Mouse (Mus musculus) adrenal gland, postnatal 10 days (tissue): ENCODE data around the gene Ak6. TPM values are rescaled to one million over a fixed set of nuclear protein-coding genes. Genes with fewer than 3 reads are reported as not detected.

Source experiments
- DNase-seq: peaks from one replicate; pipeline ENCODE4 v3.0.0; 2021; ENCODE audit warnings: mixed read lengths
- total RNA-seq, 2 experiments: library from RNA; stranded (reverse); gene quantifications; 2 replicates each; pipeline ENCODE4 v1.2.3; 2021

Gene Ak6
- total RNA-seq, 2 experiments from 2014 or later: 75.2 to 80.4 TPM

DNA sequence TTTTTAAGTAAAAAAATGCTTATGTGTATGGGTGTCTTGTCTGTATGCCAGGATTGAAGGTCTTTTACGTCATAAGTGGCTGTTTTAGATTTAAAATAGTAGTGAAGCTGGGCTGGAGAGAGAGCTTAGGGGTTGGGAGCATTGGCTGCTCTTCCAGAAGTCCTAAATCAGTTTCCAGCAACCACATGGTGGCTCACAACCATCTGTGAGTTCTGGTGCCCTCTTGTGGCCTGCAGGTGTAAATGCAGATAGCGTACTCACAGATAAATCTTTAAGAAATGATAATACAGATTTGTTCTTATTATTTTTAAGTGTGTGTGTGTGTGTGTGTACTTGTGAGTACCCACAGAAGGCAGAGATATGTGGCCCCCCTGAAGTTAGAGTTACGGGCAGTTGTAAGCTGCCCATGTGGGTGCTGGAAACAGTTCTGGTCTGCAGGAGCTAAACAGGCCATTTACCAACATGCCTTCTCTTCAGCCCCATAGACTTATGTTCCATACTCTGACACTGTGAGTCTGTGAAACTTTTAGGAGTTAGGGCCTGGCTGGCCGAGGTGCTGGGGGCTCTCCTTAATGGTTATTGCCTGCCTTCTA is 9.2 kb downstream of the Ak6 start:
- peak; percentile 71 for DNase-seq

DNA sequence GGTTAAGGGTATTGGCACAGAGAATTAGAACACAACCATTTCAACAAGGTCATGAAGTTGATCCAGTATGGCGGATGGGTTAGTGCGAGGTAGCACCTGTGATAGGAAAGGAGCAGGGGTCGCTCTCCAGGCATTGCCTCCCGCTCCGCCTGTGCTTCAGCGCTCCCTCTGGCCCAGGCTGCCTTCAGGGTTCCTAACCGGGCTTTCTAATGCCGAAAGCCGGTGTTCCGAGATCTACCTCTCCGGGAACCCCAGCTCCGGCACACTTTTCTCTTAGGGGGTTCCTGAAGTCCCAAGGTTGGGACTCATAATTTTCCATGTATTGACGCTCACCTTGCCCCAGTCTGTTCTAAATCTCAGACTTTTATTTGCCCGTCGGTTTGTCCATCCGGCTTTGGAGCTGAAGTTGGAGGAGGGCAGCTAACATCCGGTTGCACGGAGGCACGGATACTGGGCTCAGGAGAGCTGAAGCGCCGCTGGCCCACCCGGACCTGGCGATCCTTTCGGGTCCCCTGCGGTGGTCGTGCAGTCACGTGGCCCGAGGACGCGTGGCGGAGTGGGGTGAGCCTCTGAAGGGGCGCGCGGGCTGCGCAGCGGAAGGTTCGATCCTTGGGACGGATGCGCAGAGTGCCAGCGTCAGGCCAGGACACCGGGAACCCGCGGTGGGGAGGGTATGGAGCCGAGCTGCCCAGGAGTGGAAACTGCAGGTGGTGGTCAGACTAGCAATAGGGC is 18.7 kb downstream of the Ak6 start, which contains the start of gene Ccdc125:
Gene Ccdc125, plus strand, starts transcription at position 427 of the 732 bp plus-strand sequence.
- DNase-seq: peak; percentile 55

DNA sequence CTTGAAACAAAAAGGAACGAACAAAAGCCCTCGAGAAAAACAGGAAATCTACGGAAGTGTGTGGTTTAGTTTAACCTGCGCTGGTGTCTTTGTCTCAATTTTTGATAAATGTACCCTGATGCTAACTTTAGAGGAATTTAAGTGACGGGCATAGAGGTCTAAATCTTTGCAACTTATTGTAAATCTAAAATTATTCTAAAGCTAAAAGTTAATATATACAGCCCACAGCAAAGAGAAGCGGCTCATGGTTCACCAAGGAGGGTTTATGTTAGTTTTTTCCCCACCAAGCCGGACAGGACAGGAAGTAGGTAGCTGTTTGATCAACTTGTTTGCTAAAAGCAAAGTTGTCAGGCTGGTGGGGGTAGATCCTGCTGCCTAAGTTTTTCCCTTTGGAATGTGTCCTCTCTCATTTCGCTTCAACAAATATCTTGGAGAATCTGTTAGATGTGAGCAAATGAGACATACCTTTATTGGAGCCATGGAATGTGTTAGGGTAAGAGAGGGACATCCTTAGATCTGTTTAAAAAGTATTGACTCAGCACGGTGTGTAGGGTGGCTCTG is 19.5 kb downstream of the Ak6 start:
- DNase-seq: no peak

GRCm38 (mm10) chr13:100675936-100676635 is 25.3 kb downstream of the Ak6 start:
- peak; percentile 44 for DNase-seq

DNA sequence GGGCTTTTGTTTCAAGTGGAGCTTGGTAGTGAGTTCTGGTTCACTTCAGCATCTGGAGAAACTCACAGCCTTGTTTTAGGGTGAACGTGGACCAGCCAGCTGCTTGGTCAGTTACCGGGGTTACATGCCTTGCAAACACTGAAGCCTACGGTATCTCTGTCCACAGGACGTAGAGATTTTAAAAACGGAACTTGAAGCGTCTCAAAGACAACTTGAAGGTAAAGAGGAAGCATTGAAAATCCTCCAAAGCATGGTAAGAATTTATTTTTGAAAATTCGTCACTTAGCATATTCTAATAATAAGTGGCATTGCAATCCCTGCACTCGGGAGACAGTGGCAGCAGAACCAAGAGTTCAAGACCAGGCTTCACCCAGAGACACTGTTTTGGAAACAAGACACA is 30.8 kb downstream of the Ak6 start:
- DNase-seq: no peak

DNA sequence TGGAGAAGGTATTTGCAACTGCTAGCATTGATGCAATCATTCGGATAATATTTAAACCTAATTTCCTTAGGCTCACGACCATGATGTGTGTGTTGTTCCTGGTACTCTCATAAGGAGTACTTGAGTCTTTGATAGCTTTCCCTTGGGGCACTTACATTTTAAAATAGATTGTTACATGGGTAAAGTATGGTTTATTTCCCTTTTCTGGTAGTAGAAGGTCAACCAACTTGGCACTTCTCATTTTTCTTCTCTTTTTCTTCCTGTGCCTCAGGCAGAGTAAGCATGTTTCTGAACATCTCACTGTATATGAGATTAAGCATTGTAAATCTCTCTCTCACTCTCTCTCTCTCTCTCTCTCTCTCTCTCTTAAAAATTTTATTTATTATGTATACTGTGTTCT is 32.1 kb downstream of the Ak6 start:
- DNase-seq: no peak

DNA sequence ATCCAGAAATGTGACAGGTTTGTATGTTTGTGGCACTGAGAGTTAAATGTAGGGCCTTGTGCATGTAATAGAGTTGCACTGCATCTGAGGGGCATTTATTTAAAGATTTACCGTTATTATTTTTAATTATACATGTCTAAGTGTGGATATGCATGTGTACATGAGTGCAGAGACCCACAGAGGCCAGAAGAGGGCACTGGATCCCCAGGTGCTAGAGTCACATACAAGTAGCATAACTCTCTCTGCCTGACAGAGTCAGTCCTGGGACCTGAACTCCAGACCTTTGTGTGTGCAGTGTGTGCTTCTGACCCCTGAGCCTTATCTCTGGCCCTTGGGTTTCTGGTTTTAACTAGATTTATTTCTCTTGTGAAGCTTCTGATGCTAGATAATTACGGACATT is 33.6 kb downstream of the Ak6 start:
- no peak for DNase-seq

DNA sequence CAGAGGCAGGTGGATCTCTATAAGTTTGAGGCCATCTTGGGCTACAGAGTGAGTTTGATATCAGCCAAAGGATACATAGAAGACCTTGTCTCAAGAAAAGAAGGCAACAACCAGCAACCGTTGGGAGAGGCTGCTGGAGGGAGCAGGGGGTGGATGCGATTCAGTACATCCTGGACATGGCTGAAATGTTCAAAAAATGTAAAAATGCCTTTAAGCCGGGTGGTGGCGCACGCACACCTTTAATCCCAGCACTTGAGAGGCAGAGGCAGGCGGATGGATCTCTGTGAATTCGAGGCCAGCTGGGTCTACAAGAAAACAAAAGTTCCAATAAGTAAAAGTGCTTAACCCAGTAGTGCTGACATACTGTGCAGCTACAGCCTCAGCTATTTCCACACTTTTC is 36.7 kb downstream of the Ak6 start:
- DNase-seq: no peak

GRCm38 (mm10) chr13:100697541-100697940 is 46.8 kb downstream of the Ak6 start:
- no peak for DNase-seq

DNA sequence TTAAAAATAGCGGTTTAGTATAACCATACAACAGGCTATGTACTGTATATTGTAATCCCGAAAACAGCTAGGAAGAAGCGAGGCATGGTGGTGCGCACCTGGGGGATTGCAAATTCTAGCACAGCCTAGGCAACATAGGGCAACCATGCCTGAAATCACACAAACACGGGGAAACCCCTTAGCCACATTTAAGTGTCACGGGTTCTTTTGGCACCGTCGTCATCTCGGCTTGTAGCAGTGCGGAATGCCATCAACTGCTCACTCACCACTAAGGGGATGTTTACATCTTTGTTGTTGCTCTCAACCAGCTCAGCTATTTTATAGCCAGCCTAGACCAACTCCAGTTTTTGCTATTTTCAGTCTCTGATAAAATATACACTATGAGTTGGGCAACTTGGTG is 48.1 kb downstream of the Ak6 start:
- no peak for DNase-seq

- DNase-seq: peak; percentile 41
Measured at GRCm38 (mm10) chr13:100703468-100703867, 52.7 kb downstream of the Ak6 start.

- DNase-seq: no peak
Measured at GRCm38 (mm10) chr13:100706206-100706605, 55.4 kb downstream of the Ak6 start.

GRCm38 (mm10) chr13:100715467-100715866 is 64.7 kb downstream of the Ak6 start:
- DNase-seq: no peak

Other genes starting within 250 kb of the Ak6 start
- under 1 TPM; 0.09 to 0.15 TPM for gene Naip1, start 198.1 kb upstream of the Ak6 start, total RNA-seq
- 10 to 100 TPM; 32.7 to 35.0 TPM for gene Gtf2h2, start 158.4 kb upstream of the Ak6 start, total RNA-seq
- gene Ocln, start 98.3 kb upstream of the Ak6 start, total RNA-seq: 1 to 10 TPM; 8.0 to 8.3 TPM
- 1 to 10 TPM; 1.4 to 1.8 TPM for gene Marveld2, start 34.0 kb upstream of the Ak6 start, total RNA-seq
- 10 to 100 TPM; 20.4 to 21.4 TPM for gene Rad17, start 72 bp downstream of the Ak6 start, total RNA-seq
- 10 to 100 TPM; 15.4 to 19.5 TPM for gene Taf9, start 600 bp downstream of the Ak6 start, total RNA-seq
- gene Ccdc125, start 18.7 kb downstream of the Ak6 start, total RNA-seq: 1 to 10 TPM; 3.9 to 4.3 TPM
- 10 to 100 TPM; 42.2 to 42.3 TPM for gene Cdk7, start 80.0 kb downstream of the Ak6 start, total RNA-seq
- 100 to 1,000 TPM; 235 to 250 TPM for gene Mrps36, start 93.7 kb downstream of the Ak6 start, total RNA-seq
- 1 to 10 TPM; 4.5 to 6.2 TPM for gene Cenph, start 124.9 kb downstream of the Ak6 start, total RNA-seq
- gene Ccnb1, start 135.6 kb downstream of the Ak6 start, total RNA-seq: 10 to 100 TPM; 25.6 to 35.0 TPM
- 10 to 100 TPM; 47.4 to 47.5 TPM for gene Slc30a5, start 182.4 kb downstream of the Ak6 start, total RNA-seq